Mouse (Mus musculus) lung, embryonic 14.5 days (tissue): ENCODE data around the gene Qpct. TPM values are rescaled to one million over a fixed set of nuclear protein-coding genes. Genes with fewer than 3 reads are reported as not detected.

ENCODE experiments used
- ATAC-seq: fragments of 200-750 bp; cut with Nextera tagmentation; 2 replicates; pipeline ENCODE4 v1.8.0; 2017; ENCODE audit warnings: mild to moderate bottlenecking, moderate TSS enrichment, moderate library complexity; ENCODE audit not compliant: insufficient read depth
- DNase-seq: peaks from one replicate; pipeline ENCODE4 v3.0.0-alpha.2; 2015
- H3K27ac ChIP-seq: fragments of 300-500 bp; sonication (generic); 2 replicates; pipeline ENCODE4 v1.5.1; 2014; ENCODE audit warnings: low read depth, mild to moderate bottlenecking, moderate library complexity
- H3K27me3 ChIP-seq: fragments of 300-500 bp; sonication (generic); 2 replicates; pipeline ENCODE4 v1.6.1; 2014; ENCODE audit warnings: low read length, control low read depth; ENCODE audit not compliant: insufficient read depth
- H3K36me3 ChIP-seq: fragments of 300-500 bp; sonication (generic); 2 replicates; pipeline ENCODE4 v1.6.1; 2014; ENCODE audit warnings: control low read depth; ENCODE audit not compliant: insufficient read depth
- H3K4me1 ChIP-seq: fragments of 300-500 bp; sonication (generic); 2 replicates; pipeline ENCODE4 v1.6.1; 2014; ENCODE audit warnings: antibody characterized with exemption, control low read depth; ENCODE audit not compliant: insufficient read depth
- H3K4me2 ChIP-seq: fragments of 300-500 bp; sonication (generic); 2 replicates; pipeline ENCODE4 v1.6.1; 2014; ENCODE audit warnings: mild to moderate bottlenecking
- H3K4me3 ChIP-seq: fragments of 300-500 bp; sonication (generic); 2 replicates; pipeline ENCODE4 v1.5.1; 2014; ENCODE audit warnings: low read depth, low read length
- H3K9ac ChIP-seq: fragments of 300-500 bp; sonication (generic); 2 replicates; pipeline ENCODE4 v1.6.1; 2014
- H3K9me3 ChIP-seq: fragments of 300-500 bp; sonication (generic); 2 replicates; pipeline ENCODE4 v1.6.1; 2016; ENCODE audit warnings: low read depth, low read length, control low read depth
- CTCF ChIP-seq: IDR thresholded peaks from 2 replicates; pipeline ENCODE4 v1.5.1; 2016; ENCODE audit warnings: antibody characterized with exemption, low read depth
- WGBS: fragments of 180-500 bp; shearing (Covaris S2); extraction: QIAGEN DNeasy Blood & Tissue Kit; methylation state at CpG from one replicate; pipeline ENCODE4 v1.1.7; 2014; 5-methylcytosine and 5-hydroxymethylcytosine counted together
- polyA plus RNA-seq: library from polyadenylated mRNA; unstranded; fragments of >200 nt; fragmentation: Nextera tagmentation; extraction: Ambion mirVana; gene quantifications from 2 replicates; pipeline ENCODE4 v1.2.1, GENCODE M21; 2014

Qpct gene
- 8.0 and 8.9 TPM in 2 replicates for polyA plus RNA-seq

- no peak for TF ChIP-seq CTCF
- H3K36me3 ChIP-seq = no peaks in the 10 kb centered on the region
Observed at GRCm38 (mm10) chr17:79051606-79052005, at the start of gene Qpct. TSS of gene Qpct (plus strand) at chr17:79051906.

GRCm38 (mm10) chr17:79013625-79014024 lies 38.1 kb upstream of the Qpct start:
- no peak overlapping the region for H3K9ac ChIP-seq
- ATAC-seq = no peak

More at GRCm38 (mm10) chr17:79051606-79052005, at the start of gene Qpct:
- DNase-seq (no peak), ATAC-seq (no peak)
- H3K27me3 ChIP-seq = peaks cover 10% of the 10 kb centered on the region; the same call in 1 of the 2 replicates
- H3K4me1 ChIP-seq = no peaks in the 10 kb centered on the region
- no peaks in the 10 kb centered on the region for H3K9me3 ChIP-seq
- peak within 1 kb of the TSS; percentile 97 for H3K4me2 ChIP-seq
- peak within 1 kb of the TSS; percentile 52 for H3K4me3 ChIP-seq
- H3K9ac ChIP-seq = peak within 1 kb of the TSS; percentile 47
- 58% methylated on average over 4 of the region's 4 CpGs for WGBS
- no peak within 1 kb of the TSS for H3K27ac ChIP-seq

GRCm38 (mm10) chr17:79014911-79015685 lies 36.6 kb upstream of the Qpct start:
- Histone ChIP-seq H3K36me3 (peaks cover 24% of the 10 kb centered on the region), H3K9ac (no peak overlapping the region), H3K27ac (no peak overlapping the region), H3K27me3 (no peaks in the 10 kb centered on the region), H3K4me3 (no peak overlapping the region), H3K4me2 (no peak overlapping the region), H3K4me1 (peaks cover 11% of the 10 kb centered on the region), H3K9me3 (no peaks in the 10 kb centered on the region)
- no peak for TF ChIP-seq CTCF
- ATAC-seq (no peak), DNase-seq (no peak)
- 82% methylated on average over 2 of the region's 2 CpGs for WGBS

More at GRCm38 (mm10) chr17:79013625-79014024, 38.1 kb upstream of the Qpct start:
- H3K4me1 ChIP-seq = peaks cover 11% of the 10 kb centered on the region
- WGBS = 65% methylated on average over 2 of the region's 2 CpGs
- no peak overlapping the region for H3K27ac ChIP-seq
- no peak for DNase-seq
- H3K27me3 ChIP-seq = no peaks in the 10 kb centered on the region
- no peak overlapping the region for H3K4me2 ChIP-seq
- H3K36me3 ChIP-seq = peaks cover 24% of the 10 kb centered on the region
- no peak for TF ChIP-seq CTCF
- H3K4me3 ChIP-seq = no peak overlapping the region
- no peaks in the 10 kb centered on the region for H3K9me3 ChIP-seq

- WGBS = 63% methylated on average over 10 of the region's 10 CpGs
- Histone ChIP-seq H3K27ac (no peak overlapping the region), H3K9ac (no peak overlapping the region), H3K4me3 (no peak overlapping the region), H3K9me3 (no peaks in the 10 kb centered on the region), H3K27me3 (no peaks in the 10 kb centered on the region), H3K4me2 (no peak overlapping the region), H3K36me3 (peaks cover 20% of the 10 kb centered on the region), H3K4me1 (peaks cover 11% of the 10 kb centered on the region)
- no peak for DNase-seq
- TF ChIP-seq CTCF = no peak
- ATAC-seq = no peak
Observed at GRCm38 (mm10) chr17:79015831-79016230, 35.9 kb upstream of the Qpct start.

GRCm38 (mm10) chr17:79018422-79018821 lies 33.3 kb upstream of the Qpct start:
- ATAC-seq = no peak
- DNase-seq = peak; percentile 71
- WGBS = 31% methylated on average over 9 of the region's 9 CpGs
- peaks cover 11% of the 10 kb centered on the region for H3K4me1 ChIP-seq
- H3K27me3 ChIP-seq = no peaks in the 10 kb centered on the region
- no peak for TF ChIP-seq CTCF
- peak overlapping the region; percentile 82 for H3K4me2 ChIP-seq
- H3K9ac ChIP-seq = peak overlapping the region; percentile 27; the same call in 1 of the 2 replicates
- no peaks in the 10 kb centered on the region for H3K9me3 ChIP-seq
- no peak overlapping the region for H3K27ac ChIP-seq
- H3K4me3 ChIP-seq = peak overlapping the region; percentile 83
- no peaks in the 10 kb centered on the region for H3K36me3 ChIP-seq

- H3K4me2 ChIP-seq = peak overlapping the region; percentile 82
- peak overlapping the region; percentile 91 for H3K9ac ChIP-seq
- TF ChIP-seq CTCF = no peak
- peaks cover 11% of the 10 kb centered on the region for H3K4me1 ChIP-seq
- no peaks in the 10 kb centered on the region for H3K36me3 ChIP-seq
- under 1% methylated on average over 18 of the region's 18 CpGs for WGBS
- peak overlapping the region; percentile 93 for H3K27ac ChIP-seq
- H3K27me3 ChIP-seq = no peaks in the 10 kb centered on the region
- no peak for ATAC-seq
- peak overlapping the region; percentile 83 for H3K4me3 ChIP-seq
- no peak for DNase-seq
- no peaks in the 10 kb centered on the region for H3K9me3 ChIP-seq
Observed at GRCm38 (mm10) chr17:79019726-79020207, 31.9 kb upstream of the Qpct start.

GRCm38 (mm10) chr17:79020208-79020983 lies 31.3 kb upstream of the Qpct start, which contains the start of gene Prkd3:
TSS of gene Prkd3 (minus strand) at chr17:79020816.
- Histone ChIP-seq H3K4me3 (peak within 1 kb of the TSS; percentile 83), H3K4me1 (peaks cover 11% of the 10 kb centered on the region), H3K27ac (peak within 1 kb of the TSS; percentile 93), H3K9me3 (no peaks in the 10 kb centered on the region), H3K27me3 (no peaks in the 10 kb centered on the region), H3K4me2 (peak within 1 kb of the TSS; percentile 82), H3K36me3 (no peaks in the 10 kb centered on the region), H3K9ac (peak within 1 kb of the TSS; percentile 91)
- DNase-seq (peak; percentile 84), ATAC-seq (peak; percentile 91)
- under 1% methylated on average over 99 of the region's 113 CpGs for WGBS
- TF ChIP-seq CTCF = no peak
